Comparison of ENCODE assay signal across 10 mouse cellular contexts in the genomic region with DNA sequence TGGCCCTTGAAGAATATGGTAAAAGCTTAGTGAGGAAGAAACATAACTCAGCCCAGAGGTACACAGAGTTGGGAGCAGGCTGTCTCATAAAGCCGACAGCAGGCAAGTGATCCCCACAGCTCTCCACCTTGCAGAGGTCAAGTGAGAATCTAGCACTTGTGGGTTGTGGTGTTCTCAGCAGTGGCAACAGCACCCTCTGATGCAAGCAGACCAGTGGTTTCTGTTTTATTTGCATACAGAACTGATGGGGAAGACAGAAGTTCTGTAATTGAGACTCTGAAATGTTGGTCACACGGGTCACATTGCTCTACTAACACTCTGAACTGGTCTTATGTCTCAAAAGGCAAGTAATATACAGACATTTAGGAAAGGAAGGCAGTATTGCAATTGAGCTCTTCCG.
"Had no signal": no experiment of that assay in that cellular context is flagged by ENCODE, and none has a peak within 500 bp of the region (broad histone marks: within the 10 kb centered on the region; RNA-seq: fewer than 3 reads in every experiment).

No protein-coding gene starts in this region.

- ATAC-seq: intestine, embryonic 15.5 days; lung, postnatal 0 days; midbrain, embryonic 16.5 days had no signal

- DNase-seq: kidney, adult 18-20 months; kidney, postnatal 10 days; lung, adult 2 months; lung, postnatal 36 days; spleen, adult 18-20 months; thymus, adult 18-20 months; thymus, postnatal 14 days had no signal
